Mouse (Mus musculus) bone marrow, adult 2 months (tissue): ENCODE measurements around the gene Fndc3b. TPM values are rescaled to one million over a fixed set of nuclear protein-coding genes. Genes with fewer than 3 reads are reported as not detected.
A peak's percentile ranks its signal among the peaks of the same experiment; 100 is the strongest.

Source experiments
- H3K27ac ChIP-seq: fragments of 200-500 bp; 2 replicates; pipeline ENCODE4 v1.5.1; 2012; ENCODE audit warnings: low read depth, mild to moderate bottlenecking, control low read depth, inconsistent platforms, low read length; ENCODE audit not compliant: control insufficient read depth, poor library complexity, insufficient read depth
- H3K4me1 ChIP-seq: fragments of 200-500 bp; 2 replicates; pipeline ENCODE4 v1.6.1; 2011; ENCODE audit warnings: low read length; ENCODE audit not compliant: control insufficient read depth, insufficient read depth
- H3K4me3 ChIP-seq: fragments of 200-500 bp; replicated peaks from 2 replicates; pipeline ENCODE3; 2011; ENCODE audit warnings: mild to moderate bottlenecking, low read depth, low read length, control low read depth; ENCODE audit not compliant: control insufficient read depth
- CTCF ChIP-seq: fragments of 200-500 bp; IDR thresholded peaks from 2 replicates; pipeline ENCODE4 v1.5.1; 2011; ENCODE audit warnings: low read length, control low read depth; ENCODE audit not compliant: control insufficient read depth, insufficient read depth
- POLR2A ChIP-seq: fragments of 200-500 bp; IDR thresholded peaks from 2 replicates; pipeline ENCODE4 v1.6.1; 2011; ENCODE audit warnings: low read depth, mild to moderate bottlenecking, control low read depth, low read length, borderline replicate concordance; ENCODE audit not compliant: control insufficient read depth
- WGBS: fragments of 180-500 bp; shearing (Covaris S2); methylation state at CpG from one replicate; pipeline ENCODE4 v1.1.7; 2018; 5-methylcytosine and 5-hydroxymethylcytosine counted together
- polyA plus RNA-seq: library from polyadenylated mRNA; stranded (reverse); fragments of >200 nt; gene quantifications from 2 replicates; pipeline ENCODE4 v1.2.4, GENCODE M21; 2011; ENCODE audit warnings: low replicate concordance; ENCODE audit not compliant: missing spikeins, insufficient read depth, insufficient read length

The Fndc3b gene
- polyA plus RNA-seq, result 3.3 and 4.2 TPM in 2 replicates

DNA sequence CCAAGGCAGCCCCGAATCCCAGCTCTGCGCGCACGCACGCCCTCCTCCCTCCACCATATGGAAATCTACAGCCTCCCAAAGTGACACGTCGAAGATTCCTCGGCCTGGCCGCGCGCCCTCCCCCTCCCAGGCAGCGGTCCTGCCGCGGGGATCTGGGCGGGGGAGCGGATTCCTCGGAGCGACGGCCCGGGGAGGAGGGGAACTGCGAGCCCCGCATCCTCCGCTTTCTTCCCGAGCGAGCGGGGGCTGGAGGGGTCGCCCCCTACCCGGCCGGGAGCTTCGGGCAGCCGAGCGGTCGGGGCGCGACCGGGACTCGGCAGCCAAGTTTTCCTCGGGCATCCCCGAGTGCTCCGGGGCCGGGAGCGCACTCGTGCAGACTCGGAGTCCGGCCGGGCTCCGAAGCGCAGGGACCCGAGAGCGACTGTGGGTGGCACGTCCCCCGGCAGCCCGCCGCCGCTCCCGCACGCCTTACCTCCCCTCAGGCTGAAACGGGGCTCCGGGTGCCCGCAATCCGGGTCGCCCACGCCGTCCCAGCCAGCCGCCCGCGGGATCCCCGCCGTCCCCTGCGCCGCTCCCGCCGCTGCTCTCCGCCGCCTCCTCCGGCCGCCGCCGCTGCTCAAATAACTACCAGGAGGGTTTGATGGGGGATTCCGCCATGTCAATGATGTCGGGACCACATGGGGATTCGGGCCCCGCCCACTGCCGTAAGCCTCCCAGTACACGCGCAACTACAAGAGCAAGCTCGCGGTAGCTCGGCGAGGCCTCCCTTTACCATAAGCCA lies at the start of gene Fndc3b:
Gene Fndc3b, minus strand, starts transcription at position 660 of the 781 bp plus-strand sequence.
- peak; percentile 63; the same call in 1 of the 2 replicates for TF ChIP-seq POLR2A
- no peak for TF ChIP-seq CTCF
- under 1% methylated on average over 86 of the region's 90 CpGs for WGBS
- Histone ChIP-seq H3K27ac (peak within 1 kb of the TSS; percentile 92), H3K4me1 (no peaks in the 10 kb centered on the region; the same call in 1 of the 2 replicates), H3K4me3 (peak within 1 kb of the TSS; percentile 85)

DNA sequence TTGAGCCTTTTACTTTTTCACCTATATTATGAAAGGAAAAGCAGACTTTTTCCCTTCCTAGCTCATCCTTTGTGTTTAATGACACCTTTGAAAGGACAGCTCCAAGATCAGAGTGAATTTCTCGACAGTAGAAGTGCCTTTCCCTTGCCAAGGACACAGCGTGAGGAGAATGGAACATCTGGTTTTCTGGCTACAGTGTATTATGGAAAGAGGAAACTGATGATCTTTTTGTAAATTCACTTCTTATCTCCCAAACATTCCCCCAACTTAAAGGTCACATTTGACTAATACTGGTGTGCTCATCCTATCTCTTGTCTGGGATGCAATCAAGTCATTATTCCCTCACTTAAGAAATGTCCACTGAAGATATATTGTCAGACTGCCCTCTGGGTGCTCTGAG lies 49.2 kb upstream of the Fndc3b start:
- WGBS, result 80% methylated on average over 2 of the region's 2 CpGs
- Histone ChIP-seq H3K4me1 (no peaks in the 10 kb centered on the region; the same call in 1 of the 2 replicates), H3K27ac (no peak overlapping the region), H3K4me3 (no peak overlapping the region)
- TF ChIP-seq CTCF (no peak), POLR2A (no peak)

DNA sequence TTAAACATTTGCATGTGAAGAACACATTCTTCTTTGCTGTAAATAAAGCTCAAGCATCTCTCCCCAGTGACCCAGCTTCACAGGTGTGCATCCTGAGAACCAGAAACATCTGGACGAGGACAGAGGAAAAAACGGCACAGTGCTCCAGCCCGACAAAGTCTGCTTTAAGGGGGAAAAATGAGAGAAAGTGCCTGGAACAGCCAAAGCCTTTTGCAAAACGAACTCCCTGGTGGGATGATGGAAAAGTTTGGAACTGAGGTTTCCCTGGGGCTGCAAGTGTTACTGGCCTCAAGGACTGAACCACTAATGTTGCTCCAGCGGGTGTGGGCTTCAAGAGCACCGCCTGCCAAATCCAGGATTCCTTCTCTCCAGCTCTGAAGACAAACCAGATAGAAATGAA lies 47.9 kb upstream of the Fndc3b start:
- WGBS, result 79% methylated on average over 6 of the region's 6 CpGs
- Histone ChIP-seq H3K4me1 (no peaks in the 10 kb centered on the region; the same call in 1 of the 2 replicates), H3K4me3 (no peak overlapping the region), H3K27ac (no peak overlapping the region)
- TF ChIP-seq POLR2A, result no peak
- no peak for TF ChIP-seq CTCF

- no peaks in the 10 kb centered on the region; the same call in 1 of the 2 replicates for H3K4me1 ChIP-seq
- H3K4me3 ChIP-seq, result no peak overlapping the region
- TF ChIP-seq CTCF, result no peak
- TF ChIP-seq POLR2A, result no peak
- H3K27ac ChIP-seq, result no peak overlapping the region
- 43% methylated on average over 5 of the region's 5 CpGs for WGBS
Measured at GRCm38 (mm10) chr3:27751657-27752056, 40.5 kb upstream of the Fndc3b start.

DNA sequence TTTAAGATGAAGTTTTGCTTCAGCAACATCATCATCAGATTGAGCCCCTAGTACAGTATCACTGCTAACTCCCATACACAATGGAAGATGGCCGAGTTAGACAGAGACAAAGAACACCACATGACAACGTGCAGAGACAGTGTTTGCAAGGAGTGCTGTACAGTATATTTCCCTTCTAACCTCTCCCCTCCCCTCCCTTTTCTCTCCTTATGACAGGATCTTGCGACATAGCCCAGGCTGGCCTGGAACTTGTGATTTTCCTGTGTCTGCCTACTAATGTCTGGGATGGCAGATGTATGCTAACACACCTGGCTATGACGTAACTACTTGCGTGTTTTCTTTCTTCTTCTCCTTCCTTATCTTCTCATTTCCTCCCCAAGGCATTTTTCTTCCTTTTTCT lies 40.0 kb upstream of the Fndc3b start:
- no peaks in the 10 kb centered on the region; the same call in 1 of the 2 replicates for H3K4me1 ChIP-seq
- H3K4me3 ChIP-seq, result no peak overlapping the region
- WGBS, result 25% methylated on average over 5 of the region's 5 CpGs
- no peak for TF ChIP-seq CTCF
- TF ChIP-seq POLR2A, result no peak
- H3K27ac ChIP-seq, result no peak overlapping the region

DNA sequence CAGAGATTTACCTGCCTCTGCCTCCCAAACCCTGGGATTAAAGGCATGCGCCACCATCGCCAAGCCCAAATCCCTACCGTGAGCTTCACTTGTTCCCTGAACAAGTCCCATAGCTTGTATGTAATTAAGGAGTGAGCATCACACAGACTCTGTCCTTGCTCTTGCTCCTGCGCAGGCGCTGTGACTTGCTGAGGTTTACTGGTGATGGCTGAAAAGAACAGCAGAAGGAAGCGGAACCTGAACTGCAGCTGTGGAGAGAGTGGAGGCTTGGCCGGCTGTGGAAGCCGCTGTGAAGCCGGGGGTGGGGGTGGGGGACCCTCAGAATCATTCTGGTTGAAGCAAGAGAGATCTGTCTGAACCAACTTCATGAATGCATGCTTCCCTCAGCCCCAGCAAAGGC lies 34.5 kb upstream of the Fndc3b start:
- no peak overlapping the region for H3K4me3 ChIP-seq
- H3K27ac ChIP-seq, result no peak overlapping the region
- H3K4me1 ChIP-seq, result no peaks in the 10 kb centered on the region; the same call in 1 of the 2 replicates
- TF ChIP-seq POLR2A (no peak), CTCF (no peak)
- WGBS, result 92% methylated on average over 9 of the region's 9 CpGs

GRCm38 (mm10) chr3:27744754-27745153 lies 33.6 kb upstream of the Fndc3b start:
- Histone ChIP-seq H3K4me1 (no peaks in the 10 kb centered on the region; the same call in 1 of the 2 replicates), H3K27ac (no peak overlapping the region), H3K4me3 (no peak overlapping the region)
- 78% methylated on average over 7 of the region's 7 CpGs for WGBS
- TF ChIP-seq CTCF, result no peak
- no peak for TF ChIP-seq POLR2A

DNA sequence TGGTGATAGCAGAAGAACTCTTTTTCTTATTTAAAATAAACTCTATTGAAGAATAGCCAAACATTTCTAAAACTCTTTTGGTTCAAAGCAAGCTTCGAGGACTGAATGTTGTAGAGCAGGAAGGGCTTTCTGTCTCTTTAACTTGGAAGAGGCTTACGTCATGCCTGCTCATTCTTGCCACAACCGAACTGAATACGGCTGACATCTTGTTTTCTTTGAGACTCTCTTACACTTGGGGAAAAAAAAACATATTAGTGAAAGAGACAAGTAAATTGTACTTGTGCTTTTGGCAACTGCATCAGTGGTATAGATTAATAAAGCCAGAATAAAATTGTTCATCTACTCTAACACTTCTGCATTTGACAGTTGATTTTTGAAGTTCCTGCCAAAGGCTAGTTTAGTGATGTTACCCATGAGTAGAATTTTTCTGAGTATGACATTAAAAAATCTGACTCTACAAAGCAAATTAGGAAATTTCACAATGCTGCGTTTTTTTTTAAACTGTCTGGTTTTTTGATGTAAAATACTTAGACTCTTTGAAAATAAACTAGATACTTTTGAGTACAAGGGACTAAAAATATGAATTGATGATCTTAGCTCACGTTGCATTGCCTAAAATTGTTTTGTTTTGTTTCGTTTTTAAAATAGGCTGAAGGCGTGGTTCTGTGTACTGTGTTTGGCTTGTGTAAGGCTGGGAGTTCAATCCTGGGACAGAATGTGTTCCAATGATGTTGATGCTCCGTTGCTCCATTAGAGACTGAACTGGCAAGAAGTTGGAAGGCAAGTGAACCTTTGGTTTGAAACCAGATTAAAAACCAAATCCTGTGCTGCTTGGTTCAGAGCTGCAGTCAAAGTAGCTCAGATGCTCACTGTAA lies 32.4 kb upstream of the Fndc3b start:
- H3K4me1 ChIP-seq, result no peaks in the 10 kb centered on the region; the same call in 1 of the 2 replicates
- H3K4me3 ChIP-seq, result no peak overlapping the region
- TF ChIP-seq CTCF (no peak), POLR2A (no peak)
- WGBS, result 53% methylated on average over 9 of the region's 9 CpGs
- no peak overlapping the region for H3K27ac ChIP-seq
